ENCODE assay signal across 8 mouse cellular contexts in the genomic region with DNA sequence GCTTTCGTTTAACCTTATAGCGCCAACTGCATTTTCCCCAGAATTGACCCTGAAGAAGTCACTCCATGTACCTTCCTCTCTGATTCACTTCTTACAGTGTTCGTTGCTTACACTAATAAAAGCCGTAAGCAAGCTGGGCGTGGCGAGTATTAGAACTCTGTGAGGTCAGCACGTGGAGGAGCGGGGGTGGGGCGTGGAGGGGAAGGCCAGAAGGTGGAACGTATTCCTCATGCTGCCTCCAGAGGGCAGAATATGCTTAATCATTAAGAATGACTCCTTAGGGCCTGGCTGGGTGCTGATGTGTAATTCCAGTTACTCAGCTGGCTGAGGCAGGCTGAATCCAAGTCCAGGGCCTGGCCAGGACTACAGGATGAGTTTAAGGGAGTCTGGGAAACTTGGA.
A peak's percentile ranks its signal among the peaks of the same experiment; 100 is the strongest.
DNase-seq lines count a peak whose midpoint lies in the region; ATAC-seq and TF ChIP-seq lines count a peak whose summit lies in the region.

No protein-coding gene starts in this region.

- peak; percentile 59 for TF ChIP-seq CTCF in brain, embryonic 14.5 days (IDR thresholded peaks at IDR 0.05; ENCODE audit: borderline replicate concordance, extremely low read depth, insufficient read depth, insufficient read length)

- H3K27ac ChIP-seq in forebrain, embryonic 10.5 days = no peak overlapping the region

- TF ChIP-seq POLR2A in brain, embryonic 14.5 days (IDR thresholded peaks at IDR 0.05; ENCODE audit: borderline replicate concordance, extremely low read depth, insufficient read depth, insufficient read length, poor library complexity, severe bottlenecking) = no peak

- no peaks in the 10 kb centered on the region for H3K9me3 ChIP-seq in forebrain, embryonic 10.5 days

- peak overlapping the region; percentile 51 for H3K4me3 ChIP-seq in forebrain, embryonic 10.5 days

- no peaks in the 10 kb centered on the region for H3K36me3 ChIP-seq in forebrain, embryonic 10.5 days (replicated peaks)

- peak; percentile 9 to 21 for DNase-seq in frontal cortex, postnatal 36 days (ENCODE audit: low spot score in 2 of 2)
- DNase-seq in frontal cortex, postnatal 14 days (ENCODE audit: low spot score in 2 of 2) = no peak
- DNase-seq in brain, embryonic 14.5 days (ENCODE audit: low read depth) = peak; percentile 74
- DNase-seq in forebrain, embryonic 10.5 days (ENCODE audit: extremely low spot score, low spot score) = peak; percentile 68
- peak; percentile 20 for DNase-seq in heart, postnatal 25 days (ENCODE audit: low spot score)
- DNase-seq in large intestine, adult 2 months (ENCODE audit: low read depth, low spot score) = peak; percentile 75
- DNase-seq in right cerebral cortex, postnatal 4 days = peak; percentile 32

- WGBS in forebrain, embryonic 10.5 days = 20% methylated on average over 10 of the region's 10 CpGs
- WGBS in large intestine, adult 2 months = 3% methylated on average over 10 of the region's 10 CpGs

- peak; percentile 99 for ATAC-seq in megakaryocyte progenitor cell, adult 5-6 weeks (replicated peaks; ENCODE audit: poor library complexity)

- peaks cover 7% of the 10 kb centered on the region; the same call in 1 of the 2 replicates for H3K27me3 ChIP-seq in forebrain, embryonic 10.5 days (ENCODE audit: poor library complexity, severe bottlenecking)

- peaks cover 21% of the 10 kb centered on the region for H3K4me1 ChIP-seq in forebrain, embryonic 10.5 days

- intact Hi-C loops in heart, postnatal 25 days (cut with DNase I) = loop anchor here (1.0 to 10.0 kb wide), 3 partner anchors 254 to 457 kb away; no protein-coding TSS in a partner anchor

Comparison
In these comparisons a context has a peak if more than half of its experiments do, and no peak if none do; other contexts are left out.
1. DNase-seq: peak in frontal cortex, postnatal 36 days (2 of 2), brain, embryonic 14.5 days (single experiment), forebrain, embryonic 10.5 days (single experiment), heart, postnatal 25 days (single experiment), large intestine, adult 2 months (single experiment) and right cerebral cortex, postnatal 4 days (single experiment); none in frontal cortex, postnatal 14 days (0 of 2).